Mouse (Mus musculus) T-helper 1 cell (primary cell): ENCODE results near the gene Lrrc4.

ENCODE experiments used
- in situ Hi-C: fragments of 300-600 bp; cut with MboI, MseI; formaldehyde crosslinking; loops from one replicate; pipeline ENCODE4 v1.15.1; 2025; ENCODE audit warnings: high pct_unique_total_duplicates

Lrrc4 gene

GRCm38 (mm10) chr6:28615966-28616365, 215.6 kb downstream of the Lrrc4 start:
- in situ Hi-C loops, result no loop called here

GRCm38 (mm10) chr6:28615408-28615807, 216.1 kb downstream of the Lrrc4 start:
- in situ Hi-C loops, result no loop called here

GRCm38 (mm10) chr6:28614856-28615255, 216.7 kb downstream of the Lrrc4 start:
- in situ Hi-C loops, result no loop called here

GRCm38 (mm10) chr6:28613441-28613840, 218.1 kb downstream of the Lrrc4 start:
- in situ Hi-C loops, result no loop called here
